Mouse (Mus musculus) E14TG2a.4 (cell line): ENCODE data around the gene Sin3a.

Experiments
- CTCF ChIP-seq: conservative IDR thresholded peaks from 2 replicates; pipeline ENCODE4 v1.5.1; 2014; ENCODE audit warnings: low read length
- POU5F1 ChIP-seq: IDR thresholded peaks from 2 replicates; pipeline ENCODE4 v1.6.1; 2014; ENCODE audit warnings: low read length, borderline replicate concordance

- TF ChIP-seq CTCF = no peak
- no peak for TF ChIP-seq POU5F1
Measured at GRCm38 (mm10) chr9:57156383-57156782, 84.5 kb downstream of the Sin3a start.
